Mouse (Mus musculus) lung, postnatal 0 days (tissue): ENCODE data around the gene Zfp277. TPM values are rescaled to one million over a fixed set of nuclear protein-coding genes. Genes with fewer than 3 reads are reported as not detected.

Source experiments
- ATAC-seq: fragments of 200-750 bp; cut with Nextera tagmentation; 2 replicates; pipeline ENCODE4 v1.8.0; 2017; ENCODE audit warnings: moderate library complexity
- DNase-seq: peaks from one replicate; pipeline ENCODE4 v3.0.0-alpha.2; 2016; ENCODE audit warnings: low spot score
- H3K27ac ChIP-seq: fragments of 300-500 bp; sonication (generic); 2 replicates; pipeline ENCODE4 v1.5.1; 2014; ENCODE audit warnings: antibody characterized with exemption, mild to moderate bottlenecking, low read length, mixed read lengths
- H3K27me3 ChIP-seq: fragments of 300-500 bp; sonication (generic); replicated peaks from 2 replicates; pipeline ENCODE4 v1.6.1; 2014; ENCODE audit warnings: low read length, mixed read lengths; ENCODE audit not compliant: insufficient read depth
- H3K36me3 ChIP-seq: fragments of 300-500 bp; sonication (generic); 2 replicates; pipeline ENCODE4 v1.6.1; 2014; ENCODE audit warnings: low read length, mixed read lengths; ENCODE audit not compliant: insufficient read depth
- H3K4me1 ChIP-seq: fragments of 300-500 bp; sonication (generic); 2 replicates; pipeline ENCODE4 v1.6.1; 2014; ENCODE audit warnings: antibody characterized with exemption, low read depth, low read length, mixed read lengths; ENCODE audit not compliant: insufficient read depth
- H3K4me2 ChIP-seq: fragments of 300-500 bp; sonication (generic); replicated peaks from 2 replicates; pipeline ENCODE4 v1.6.1; 2014; ENCODE audit warnings: low read depth, mild to moderate bottlenecking, low read length, moderate library complexity, mixed read lengths
- H3K4me3 ChIP-seq: fragments of 300-500 bp; sonication (generic); 2 replicates; pipeline ENCODE4 v1.5.1; 2014; ENCODE audit warnings: low read depth, low read length
- H3K9ac ChIP-seq: fragments of 300-500 bp; sonication (generic); replicated peaks from 2 replicates; pipeline ENCODE4 v1.6.1; 2014; ENCODE audit warnings: low read depth, mild to moderate bottlenecking
- H3K9me3 ChIP-seq: fragments of 300-500 bp; sonication (generic); 2 replicates; pipeline ENCODE4 v1.6.1; 2016; ENCODE audit warnings: low read length, mixed read lengths
- CTCF ChIP-seq: IDR thresholded peaks from 2 replicates; pipeline ENCODE4 v1.5.1; 2016; ENCODE audit warnings: antibody characterized with exemption, mild to moderate bottlenecking
- EP300 ChIP-seq: IDR thresholded peaks from 2 replicates; pipeline ENCODE4 v1.6.1; 2016; ENCODE audit warnings: antibody characterized with exemption, mild to moderate bottlenecking, control low read depth
- WGBS: fragments of 180-500 bp; shearing (Covaris S2); extraction: QIAGEN DNeasy Blood & Tissue Kit; methylation state at CpG from one replicate; pipeline ENCODE4 v1.1.7; 2014; 5-methylcytosine and 5-hydroxymethylcytosine counted together
- polyA plus RNA-seq: library from polyadenylated mRNA; unstranded; fragments of >200 nt; fragmentation: Nextera tagmentation; extraction: Ambion mirVana; gene quantifications from 2 replicates; pipeline ENCODE4 v1.2.1, GENCODE M21; 2015

The Zfp277 gene
- polyA plus RNA-seq, 1 experiment from 2014 or later: 25.8 TPM

GRCm38 (mm10) chr12:40348251-40348650 lies 97.5 kb downstream of the Zfp277 start:
- TF ChIP-seq EP300: no peak
- no peak for TF ChIP-seq CTCF
- no peaks in the 10 kb centered on the region for H3K4me1 ChIP-seq
- H3K4me3 ChIP-seq: no peak overlapping the region
- H3K9ac ChIP-seq: no peak overlapping the region
- H3K4me2 ChIP-seq: no peak overlapping the region
- DNase-seq: no peak
- 53% methylated on average over 4 of the region's 4 CpGs for WGBS
- H3K27ac ChIP-seq: no peak overlapping the region
- H3K36me3 ChIP-seq: no peaks in the 10 kb centered on the region
- H3K27me3 ChIP-seq: no peaks in the 10 kb centered on the region
- no peaks in the 10 kb centered on the region for H3K9me3 ChIP-seq
- no peak for ATAC-seq

DNA sequence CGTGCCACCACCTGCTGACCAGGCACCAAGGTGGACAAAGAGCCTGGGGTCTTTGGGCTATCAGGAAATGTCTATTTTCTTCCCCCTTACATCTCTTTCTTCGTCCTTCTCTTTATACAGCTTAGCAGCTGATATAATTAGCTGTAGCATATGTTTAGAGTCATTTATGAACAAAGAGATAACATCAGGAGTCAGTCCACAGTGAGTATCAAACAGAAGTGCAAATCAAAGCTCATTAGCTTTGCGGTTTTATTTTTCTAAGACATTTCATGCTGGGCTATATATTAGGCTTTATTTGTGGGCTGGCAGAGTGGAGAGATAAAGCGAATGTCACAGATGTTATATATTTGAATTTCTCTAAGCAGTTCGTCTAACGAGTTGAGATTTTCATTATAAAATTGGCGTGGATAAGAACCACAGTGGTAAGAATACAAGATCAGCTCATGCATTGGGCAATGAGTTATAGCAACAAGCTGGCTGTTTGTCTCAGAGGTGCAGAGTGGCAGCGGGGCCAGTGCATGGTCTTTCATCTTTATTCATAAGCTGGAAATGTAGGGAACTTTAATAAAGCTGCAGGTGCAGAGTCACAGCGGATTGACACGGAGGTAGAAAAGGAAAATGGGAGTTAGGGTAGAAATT lies 98.5 kb downstream of the Zfp277 start:
- Histone ChIP-seq H3K9ac (no peak overlapping the region), H3K9me3 (no peaks in the 10 kb centered on the region), H3K4me3 (no peak overlapping the region), H3K4me2 (no peak overlapping the region), H3K36me3 (no peaks in the 10 kb centered on the region), H3K4me1 (no peaks in the 10 kb centered on the region), H3K27me3 (no peaks in the 10 kb centered on the region), H3K27ac (no peak overlapping the region)
- 88% methylated on average over 10 of the region's 10 CpGs for WGBS
- DNase-seq (no peak), ATAC-seq (no peak)
- TF ChIP-seq EP300: no peak
- TF ChIP-seq CTCF: no peak

DNA sequence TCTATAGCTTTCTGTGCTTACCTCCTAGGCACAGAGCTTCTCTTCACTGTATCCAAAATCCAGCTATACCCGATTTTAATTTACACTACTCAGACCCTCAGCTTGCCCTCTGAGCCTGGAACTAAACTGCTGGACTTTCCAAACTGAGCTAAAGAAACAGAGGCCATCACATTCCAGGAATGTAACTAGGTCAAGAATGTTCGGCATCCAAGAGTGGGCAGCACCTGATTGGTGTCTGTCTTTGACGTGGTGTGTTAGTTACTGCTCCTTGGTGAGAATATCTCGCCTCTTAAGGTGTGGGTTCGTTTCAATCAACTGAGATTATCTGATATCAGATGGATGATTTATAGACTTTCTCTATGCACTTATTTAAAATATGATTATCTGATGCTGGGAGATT lies 104.3 kb downstream of the Zfp277 start:
- H3K36me3 ChIP-seq: no peaks in the 10 kb centered on the region
- no peak overlapping the region for H3K4me2 ChIP-seq
- no peak overlapping the region for H3K4me3 ChIP-seq
- DNase-seq (peak; percentile 36), ATAC-seq (peak; percentile 64)
- no peak overlapping the region for H3K27ac ChIP-seq
- TF ChIP-seq CTCF (no peak), EP300 (no peak; the same call in 1 of the 2 replicates)
- WGBS: 33% methylated on average over 5 of the region's 5 CpGs
- no peaks in the 10 kb centered on the region for H3K9me3 ChIP-seq
- H3K9ac ChIP-seq: no peak overlapping the region
- H3K4me1 ChIP-seq: no peaks in the 10 kb centered on the region
- H3K27me3 ChIP-seq: no peaks in the 10 kb centered on the region

GRCm38 (mm10) chr12:40335303-40335702 lies 110.4 kb downstream of the Zfp277 start:
- TF ChIP-seq EP300 (no peak), CTCF (no peak)
- ATAC-seq (no peak), DNase-seq (no peak)
- Histone ChIP-seq H3K27me3 (no peaks in the 10 kb centered on the region), H3K4me2 (no peak overlapping the region), H3K9ac (no peak overlapping the region), H3K9me3 (no peaks in the 10 kb centered on the region), H3K4me3 (no peak overlapping the region), H3K27ac (no peak overlapping the region), H3K36me3 (no peaks in the 10 kb centered on the region), H3K4me1 (no peaks in the 10 kb centered on the region)
- WGBS: 92% methylated on average over 3 of the region's 3 CpGs

GRCm38 (mm10) chr12:40331467-40331866 lies 114.2 kb downstream of the Zfp277 start:
- Histone ChIP-seq H3K4me2 (no peak overlapping the region), H3K27ac (no peak overlapping the region), H3K36me3 (no peaks in the 10 kb centered on the region), H3K4me3 (no peak overlapping the region), H3K4me1 (no peaks in the 10 kb centered on the region), H3K9ac (no peak overlapping the region), H3K27me3 (no peaks in the 10 kb centered on the region), H3K9me3 (no peaks in the 10 kb centered on the region)
- ATAC-seq (no peak), DNase-seq (no peak)
- TF ChIP-seq CTCF (no peak), EP300 (no peak)
- WGBS: 94% methylated on average over 3 of the region's 3 CpGs

DNA sequence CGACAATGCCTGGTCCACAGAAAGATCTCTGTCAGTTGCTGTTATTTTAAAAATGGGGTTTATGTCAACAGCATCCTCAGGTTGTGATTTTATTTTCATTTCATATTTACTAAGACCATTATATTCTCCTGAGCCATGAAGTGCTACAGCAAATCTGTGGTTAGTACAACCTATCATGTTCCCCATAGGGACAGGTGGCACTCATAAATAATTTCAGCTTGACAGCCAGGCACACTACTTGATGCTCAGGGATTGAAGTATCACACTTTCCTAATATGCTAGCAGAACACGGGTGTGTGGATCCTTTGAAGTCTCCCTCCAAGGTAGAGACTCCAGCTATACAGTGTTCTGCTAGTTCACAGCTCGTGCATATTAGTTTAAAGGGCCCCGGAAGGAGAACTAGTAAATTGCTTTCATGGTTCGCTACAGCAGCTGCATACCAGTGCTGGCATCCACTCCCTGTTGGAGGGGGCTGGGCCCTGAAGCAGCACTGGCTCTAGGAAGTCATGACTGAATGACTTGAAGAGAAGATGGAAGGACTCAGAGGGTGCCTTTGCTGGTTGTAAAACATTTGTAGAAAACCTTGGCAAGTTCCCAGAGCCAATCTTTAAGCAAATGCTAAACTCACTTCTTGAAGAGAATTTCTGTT lies 118.6 kb downstream of the Zfp277 start:
- H3K9me3 ChIP-seq: no peaks in the 10 kb centered on the region
- DNase-seq (peak; percentile 10), ATAC-seq (no peak)
- no peak overlapping the region for H3K4me2 ChIP-seq
- no peak overlapping the region for H3K27ac ChIP-seq
- H3K4me1 ChIP-seq: no peaks in the 10 kb centered on the region
- WGBS: 53% methylated on average over 5 of the region's 5 CpGs
- no peak overlapping the region for H3K4me3 ChIP-seq
- no peak overlapping the region for H3K9ac ChIP-seq
- H3K36me3 ChIP-seq: no peaks in the 10 kb centered on the region
- H3K27me3 ChIP-seq: no peaks in the 10 kb centered on the region
- no peak for TF ChIP-seq EP300
- no peak for TF ChIP-seq CTCF
